Mouse (Mus musculus) forebrain, embryonic 11.5 days (tissue): ENCODE data around the gene Slc43a3. TPM values are rescaled to one million over a fixed set of nuclear protein-coding genes. Genes with fewer than 3 reads are reported as not detected.

Experiments
- microRNA-seq: library from miRNA; unstranded; fragments of <30 nt; microRNA quantifications from one replicate; pipeline ENCODE4, GENCODE M21; 2016; ENCODE audit not compliant: insufficient number of aligned reads
- polyA plus RNA-seq: library from polyadenylated mRNA; unstranded; fragments of >200 nt; fragmentation: Nextera tagmentation; extraction: Ambion mirVana; gene quantifications from 2 replicates; pipeline ENCODE4 v1.2.1, GENCODE M21; 2014

The Slc43a3 gene
- polyA plus RNA-seq, 1 experiment from 2014 or later = 18.2 TPM

Small RNA genes lying within 50 kb of the gene (microRNA-seq; reads per million reads assigned to microRNA genes)
- not detected for gene Gm24332

Other genes starting within 250 kb of the Slc43a3 start
- gene Zdhhc5, start 221.4 kb upstream of the Slc43a3 start, polyA plus RNA-seq = 27.7 and 28.4 TPM in 2 replicates
- 44.5 and 45.1 TPM in 2 replicates for gene Clp1, start 209.2 kb upstream of the Slc43a3 start, polyA plus RNA-seq
- 12.7 and 13.2 TPM in 2 replicates for gene Ypel4, start 202.5 kb upstream of the Slc43a3 start, polyA plus RNA-seq
- gene Gm19426, start 192.9 kb upstream of the Slc43a3 start, polyA plus RNA-seq = 3.7 and 4.3 TPM in 2 replicates
- gene Serping1, start 161.1 kb upstream of the Slc43a3 start, polyA plus RNA-seq = 30.4 and 35.7 TPM in 2 replicates
- 36.6 and 38.4 TPM in 2 replicates for gene Ube2l6, start 137.8 kb upstream of the Slc43a3 start, polyA plus RNA-seq
- gene Smtnl1, start 113.9 kb upstream of the Slc43a3 start, polyA plus RNA-seq = not detected in 2 replicates
- 43.0 and 43.4 TPM in 2 replicates for gene Timm10, start 109.6 kb upstream of the Slc43a3 start, polyA plus RNA-seq
- gene Slc43a1, start 97.7 kb upstream of the Slc43a3 start, polyA plus RNA-seq = 22.0 and 27.5 TPM in 2 replicates
- 5.2 and 6.5 TPM in 2 replicates for gene Rtn4rl2, start 49.9 kb upstream of the Slc43a3 start, polyA plus RNA-seq
- not detected in 2 replicates for gene Prg2, start 43.9 kb downstream of the Slc43a3 start, polyA plus RNA-seq
- gene Prg3, start 51.6 kb downstream of the Slc43a3 start, polyA plus RNA-seq = not detected in 2 replicates
- 375 and 413 TPM in 2 replicates for gene Ssrp1, start 100.7 kb downstream of the Slc43a3 start, polyA plus RNA-seq
- gene P2rx3, start 100.9 kb downstream of the Slc43a3 start, polyA plus RNA-seq = 1.6 and 1.9 TPM in 2 replicates
- gene Tnks1bp1, start 111.4 kb downstream of the Slc43a3 start, polyA plus RNA-seq = 10.0 and 10.2 TPM in 2 replicates
- gene Aplnr, start 199.6 kb downstream of the Slc43a3 start, polyA plus RNA-seq = 30.0 and 34.1 TPM in 2 replicates